Mouse (Mus musculus) bone marrow, adult 2 months (tissue): ENCODE results near the gene Ankrd44.

Experiments
- CTCF ChIP-seq: fragments of 200-500 bp; IDR thresholded peaks from 2 replicates; pipeline ENCODE4 v1.5.1; 2011; ENCODE audit warnings: low read length, control low read depth; ENCODE audit not compliant: control insufficient read depth, insufficient read depth
- POLR2A ChIP-seq: fragments of 200-500 bp; IDR thresholded peaks from 2 replicates; pipeline ENCODE4 v1.6.1; 2011; ENCODE audit warnings: low read depth, mild to moderate bottlenecking, control low read depth, low read length, borderline replicate concordance; ENCODE audit not compliant: control insufficient read depth

DNA sequence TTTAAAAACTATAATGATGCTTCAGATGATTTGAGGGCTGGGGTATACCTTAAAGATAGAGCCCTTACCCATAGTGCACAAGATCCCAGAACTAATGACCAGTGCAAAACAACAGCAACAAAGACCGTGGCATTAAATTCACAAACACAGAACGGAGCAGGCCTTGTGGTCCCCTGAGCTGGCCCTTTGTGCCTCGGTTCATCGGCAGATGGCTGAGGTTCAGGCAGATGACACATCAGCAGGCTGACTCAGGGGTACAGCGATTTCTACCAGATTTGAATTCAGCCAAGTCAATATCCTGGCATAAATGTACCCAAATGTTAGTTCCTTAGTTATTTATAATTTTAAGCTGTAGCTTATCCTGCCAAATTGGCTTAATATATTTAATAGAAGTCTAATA lies 153.3 kb downstream of the Ankrd44 start:
- TF ChIP-seq CTCF (no peak), POLR2A (no peak)
